Mouse (Mus musculus) layer of hippocampus, adult 11-12 months (tissue): ENCODE results near the gene Sipa1l1.

Source experiments
- DNase-seq: peaks from one replicate; pipeline ENCODE4 v3.0.0; 2022; ENCODE audit warnings: low spot score

Sipa1l1 gene

DNA sequence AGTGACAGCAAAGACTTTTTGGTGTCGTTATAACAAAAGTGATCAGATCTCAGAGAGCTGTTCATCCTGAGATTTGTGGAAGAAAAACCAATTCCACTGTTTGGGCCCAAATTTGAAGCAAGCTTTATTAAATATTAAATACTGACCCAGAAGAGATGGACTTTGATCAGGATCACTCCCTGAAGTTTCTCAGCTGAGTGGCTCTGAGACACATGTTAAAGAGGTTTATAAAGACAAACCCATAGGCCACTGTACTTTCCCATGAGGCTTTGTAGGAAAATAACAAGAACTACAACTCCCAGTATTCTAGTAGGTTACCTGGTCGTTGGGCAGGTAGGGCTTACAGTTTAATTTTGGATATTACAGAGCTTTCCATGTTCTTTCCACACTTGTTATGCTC is 127.2 kb downstream of the Sipa1l1 start:
- DNase-seq: no peak

GRCm38 (mm10) chr12:82297196-82297595 is 128.1 kb downstream of the Sipa1l1 start:
- DNase-seq: no peak

DNA sequence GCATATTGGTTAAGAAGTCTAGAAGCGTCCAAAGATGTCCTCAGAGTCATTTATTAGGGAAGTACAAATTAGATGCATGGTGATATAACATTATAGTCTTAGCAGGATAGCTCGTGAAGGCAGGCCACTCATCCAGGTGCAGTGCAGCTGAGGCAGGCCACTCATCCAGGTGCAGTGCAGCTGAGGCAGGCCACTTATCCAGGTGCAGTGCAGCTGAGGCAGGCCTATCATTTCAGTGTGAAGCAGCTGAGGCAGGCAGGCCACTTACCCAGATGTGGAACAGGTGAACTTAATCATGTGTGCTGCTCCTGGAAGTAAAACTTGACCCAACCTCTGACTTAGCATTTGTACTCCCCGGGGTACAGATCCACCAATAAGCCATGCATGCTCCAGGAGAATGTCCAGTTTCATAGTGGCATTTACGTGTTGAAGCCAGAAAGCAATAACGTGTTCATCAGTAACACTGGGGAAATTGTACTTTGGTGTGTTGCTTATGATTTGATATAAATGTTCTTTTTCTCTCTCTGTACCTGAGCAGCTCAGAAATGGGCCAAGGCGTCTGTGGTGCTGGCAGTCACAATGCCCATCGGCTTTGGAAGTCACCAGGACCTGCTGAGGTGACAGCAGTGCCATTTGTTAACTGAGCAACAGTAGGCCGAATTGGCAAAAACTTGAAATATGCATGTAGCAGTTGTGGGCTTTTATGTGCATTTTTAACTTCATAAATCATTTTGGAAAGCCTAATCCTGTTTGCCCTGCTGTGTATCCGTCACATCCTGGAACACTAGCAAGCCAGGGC is 129.7 kb downstream of the Sipa1l1 start:
- DNase-seq: no peak

GRCm38 (mm10) chr12:82304140-82304539 is 135.0 kb downstream of the Sipa1l1 start:
- DNase-seq: no peak

GRCm38 (mm10) chr12:82306035-82306434 is 136.9 kb downstream of the Sipa1l1 start:
- no peak for DNase-seq

DNA sequence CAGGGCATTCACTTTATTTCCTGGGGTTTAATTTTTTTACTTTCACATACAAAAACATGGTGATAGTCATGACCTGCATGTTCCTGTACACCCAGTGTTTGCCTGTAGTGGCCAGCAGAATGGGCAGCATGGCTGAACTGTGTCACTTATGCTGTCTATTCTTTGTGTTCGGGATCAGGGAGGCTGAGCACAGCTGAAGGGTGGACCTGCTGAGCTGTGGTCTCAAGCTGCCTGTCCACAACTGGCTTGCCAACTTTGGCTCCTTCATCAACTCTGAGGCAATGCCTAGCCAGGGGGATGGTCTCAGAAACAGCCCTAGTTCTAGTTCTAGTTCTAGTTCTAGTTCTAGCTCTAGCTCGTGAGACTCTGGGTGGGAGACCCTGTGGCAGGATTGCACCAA is 142.5 kb downstream of the Sipa1l1 start:
- DNase-seq: no peak

GRCm38 (mm10) chr12:82312091-82312820 is 143.1 kb downstream of the Sipa1l1 start:
- peak; percentile 42 for DNase-seq

DNA sequence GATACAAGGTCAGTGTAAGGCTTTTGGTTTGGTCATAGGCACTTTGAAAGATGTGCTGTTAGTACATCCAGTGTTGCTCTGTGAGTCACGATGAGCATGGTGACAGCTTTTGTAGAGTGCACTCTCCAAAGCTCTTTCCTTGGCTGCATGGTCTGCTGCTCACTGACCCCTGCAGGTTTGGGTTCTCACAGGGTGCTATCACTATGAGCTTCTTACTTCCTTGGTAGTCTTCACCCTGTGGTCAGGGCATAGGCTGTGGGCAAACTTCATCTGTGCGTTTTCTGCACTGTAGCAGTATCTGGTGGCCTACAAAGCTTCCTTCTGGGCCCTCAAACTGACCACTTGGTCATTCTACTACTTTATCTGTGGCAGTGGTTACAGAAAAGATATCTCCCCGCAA is 144.0 kb downstream of the Sipa1l1 start:
- no peak for DNase-seq

DNA sequence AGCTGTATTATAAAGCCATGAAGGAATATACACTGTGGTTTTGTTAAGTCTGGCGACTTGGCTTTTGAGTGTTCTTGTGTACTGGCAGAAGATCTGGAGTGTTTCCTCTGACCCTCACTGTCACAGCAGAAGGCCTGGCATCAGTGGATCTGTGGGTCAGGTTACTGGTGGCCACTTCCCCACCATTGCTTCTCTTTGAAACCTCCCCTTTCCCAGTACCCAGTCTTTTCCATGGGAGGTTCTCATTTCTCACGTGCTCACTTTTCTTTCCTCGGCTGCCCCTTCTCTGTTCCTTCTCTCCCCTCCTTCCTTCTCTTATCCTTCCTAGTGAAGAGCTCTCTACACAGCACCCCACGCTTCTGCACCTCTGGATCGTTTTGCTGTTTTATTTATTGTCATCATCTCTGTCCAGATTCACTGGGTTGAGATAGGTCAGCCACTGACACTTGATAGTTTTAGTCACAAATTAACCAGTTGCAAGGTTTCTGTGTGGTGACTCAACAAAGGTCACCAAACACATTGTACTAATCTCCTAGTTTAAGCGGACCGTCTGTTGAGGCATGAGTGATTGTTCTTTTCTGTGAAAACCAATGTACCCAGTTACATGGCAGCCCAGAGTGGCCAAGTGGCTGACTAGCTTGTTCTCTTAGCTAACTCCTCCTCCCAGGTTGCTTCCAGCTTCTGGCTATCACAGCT is 150.5 kb downstream of the Sipa1l1 start:
- DNase-seq: no peak

GRCm38 (mm10) chr12:82320204-82320603 is 151.1 kb downstream of the Sipa1l1 start:
- no peak for DNase-seq

DNA sequence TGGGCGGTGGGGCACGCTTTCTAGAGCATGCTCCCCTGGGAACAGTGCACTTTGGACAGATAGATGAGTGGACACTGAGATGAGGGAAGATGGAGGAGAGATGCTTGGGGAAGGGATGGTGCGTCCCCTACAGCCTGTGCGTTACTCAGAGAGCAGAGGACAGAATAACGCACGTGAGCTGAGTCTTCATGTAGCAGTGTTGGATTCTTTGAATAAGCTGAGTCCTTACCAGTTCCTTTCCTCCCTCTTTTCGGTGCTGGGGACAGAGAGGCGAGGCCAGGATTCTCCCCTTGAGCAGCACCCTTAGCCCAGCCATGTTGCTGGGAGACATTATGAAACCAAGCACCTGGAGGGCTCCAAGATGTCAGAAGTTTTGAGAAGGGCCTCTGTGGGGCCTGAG is 152.3 kb downstream of the Sipa1l1 start:
- no peak for DNase-seq

DNA sequence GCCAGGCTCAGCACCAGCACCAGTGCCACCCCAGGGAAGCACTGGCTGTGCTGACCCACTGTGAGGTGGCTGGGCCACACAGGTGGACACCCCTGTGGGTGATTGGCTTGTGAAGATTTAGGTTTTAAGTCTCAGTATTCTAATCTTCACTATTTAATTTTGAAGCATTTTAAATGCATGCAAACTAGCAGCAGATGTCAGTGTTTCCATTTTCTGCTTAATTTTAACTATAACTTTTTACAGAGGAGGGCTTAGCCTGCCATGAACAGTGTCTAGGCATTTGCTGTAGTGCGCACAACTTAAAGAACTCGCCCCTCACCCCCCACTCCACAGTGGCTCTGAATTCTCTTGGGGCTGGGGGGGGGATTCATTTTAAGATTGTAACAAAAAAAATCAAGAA is 152.7 kb downstream of the Sipa1l1 start:
- no peak for DNase-seq

GRCm38 (mm10) chr12:82322759-82323451 is 153.8 kb downstream of the Sipa1l1 start:
- no peak for DNase-seq

- no peak for DNase-seq
Observed at GRCm38 (mm10) chr12:82324621-82325020, 155.5 kb downstream of the Sipa1l1 start.

DNA sequence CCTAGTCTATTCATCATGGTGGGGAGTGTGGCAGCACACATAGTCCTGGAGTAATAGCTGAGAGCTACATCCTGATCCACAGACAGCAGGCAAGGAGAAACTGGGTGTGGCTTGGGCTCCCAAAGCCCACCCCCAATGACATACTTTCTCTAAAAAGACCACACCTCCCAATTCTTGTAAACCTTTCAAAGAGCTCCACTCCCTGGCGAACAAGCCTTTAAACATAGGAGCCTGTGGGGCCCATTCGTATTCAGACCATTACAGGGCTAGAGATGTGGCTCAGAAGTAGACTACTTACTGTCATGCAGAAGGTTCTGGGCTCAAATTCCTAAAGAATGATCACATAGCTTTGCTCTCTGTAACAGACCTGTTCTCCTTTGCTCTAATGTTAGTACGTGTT is 156.4 kb downstream of the Sipa1l1 start:
- no peak for DNase-seq

- no peak for DNase-seq
Observed at GRCm38 (mm10) chr12:82326438-82326837, 157.3 kb downstream of the Sipa1l1 start.

GRCm38 (mm10) chr12:82328112-82328511 is 159.0 kb downstream of the Sipa1l1 start:
- DNase-seq: no peak

GRCm38 (mm10) chr12:82332836-82333614 is 163.9 kb downstream of the Sipa1l1 start:
- DNase-seq: no peak

DNA sequence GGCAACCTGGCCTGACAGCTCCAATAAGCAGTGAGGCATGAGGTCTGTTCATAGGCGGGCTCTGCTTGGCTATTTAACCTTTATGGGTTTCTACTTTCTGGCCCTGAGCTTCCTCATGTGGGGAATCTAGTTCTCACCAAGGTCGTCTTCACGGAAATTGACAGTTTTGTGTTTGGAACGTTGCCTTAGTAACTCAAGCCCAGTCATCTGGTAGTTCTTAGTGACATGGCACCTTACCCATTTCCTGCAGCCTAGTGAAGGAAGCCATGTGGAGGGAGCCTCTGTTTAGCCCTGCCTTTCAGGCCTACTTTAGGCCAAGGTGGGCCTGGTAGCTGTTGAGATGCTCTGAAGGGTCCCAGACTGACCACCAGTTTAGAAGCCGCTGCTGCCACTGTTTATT is 164.9 kb downstream of the Sipa1l1 start:
- DNase-seq: no peak

GRCm38 (mm10) chr12:82334550-82334949 is 165.4 kb downstream of the Sipa1l1 start:
- DNase-seq: no peak

- DNase-seq: no peak
Observed at GRCm38 (mm10) chr12:82335095-82335494, 166.0 kb downstream of the Sipa1l1 start.
